ENCODE assay signal across 21 mouse cellular contexts in the genomic region with DNA sequence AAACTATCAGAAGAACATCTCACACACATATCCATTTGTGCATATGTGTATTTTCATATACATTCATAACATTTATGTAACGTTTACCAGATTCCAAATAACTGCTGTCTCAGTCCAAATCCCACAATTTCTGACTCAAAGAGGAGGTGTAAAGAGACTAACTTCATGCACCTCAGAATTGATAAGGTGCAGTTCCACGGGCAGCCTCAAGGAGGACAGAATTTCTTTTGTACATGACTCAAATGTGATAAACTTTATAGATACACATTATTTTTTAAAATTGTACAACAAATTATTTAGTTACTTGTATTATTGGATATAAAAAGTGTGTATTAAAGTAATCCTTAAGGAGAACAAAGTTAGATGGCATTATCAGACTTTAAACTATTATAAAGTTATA. TPM values are rescaled to one million over a fixed set of nuclear protein-coding genes. Genes with fewer than 3 reads are reported as not detected.
DNase-seq lines count a peak whose midpoint lies in the region; ATAC-seq and TF ChIP-seq lines count a peak whose summit lies in the region.
"Had no signal": no experiment of that assay in that cellular context is flagged by ENCODE, and none has a peak within 500 bp of the region (broad histone marks: within the 10 kb centered on the region; RNA-seq: fewer than 3 reads in every experiment).

No protein-coding gene starts in this region.

- ATAC-seq in forebrain, postnatal 0 days = no peak
- ATAC-seq in forebrain, embryonic 12.5 days (ENCODE audit: low FRiP score) = no peak

- no peaks in the 10 kb centered on the region for H3K79me2 ChIP-seq in liver, adult 2 months (ENCODE audit: control insufficient read depth, insufficient read depth, low read length)

- 0 out of 2 replicates have a peak, but pooled peaks have one; percentile 20 for TF ChIP-seq CTCF in forebrain, postnatal 0 days (IDR thresholded peaks at IDR 0.05; ENCODE audit: low read depth)
- TF ChIP-seq CTCF in liver, adult 2 months (IDR thresholded peaks at IDR 0.05; ENCODE audit: low read depth, low read length) = peak; percentile 21; the same call in 1 of the 2 replicates
- peak; percentile 24; the same call in 1 of the 2 replicates for TF ChIP-seq CTCF in brain, embryonic 14.5 days (IDR thresholded peaks at IDR 0.05; ENCODE audit: borderline replicate concordance, extremely low read depth, insufficient read depth, insufficient read length)

- H3K4me1 ChIP-seq in forebrain, postnatal 0 days (ENCODE audit: insufficient read depth) = no peaks in the 10 kb centered on the region
- H3K4me1 ChIP-seq in forebrain, embryonic 12.5 days = no peaks in the 10 kb centered on the region
- no peaks in the 10 kb centered on the region for H3K4me1 ChIP-seq in liver, adult 2 months (ENCODE audit: control insufficient read depth, insufficient read depth, low read length)
- H3K4me1 ChIP-seq: forebrain, embryonic 10.5 days; neural tube, embryonic 15.5 days had no signal

- H3K27me3 ChIP-seq in forebrain, postnatal 0 days (ENCODE audit: insufficient read depth, low read length) = no peaks in the 10 kb centered on the region
- H3K27me3 ChIP-seq in forebrain, embryonic 12.5 days = no peaks in the 10 kb centered on the region
- no peaks in the 10 kb centered on the region for H3K27me3 ChIP-seq in liver, adult 2 months (ENCODE audit: control insufficient read depth, insufficient read depth, low read length)
- H3K27me3 ChIP-seq: neural tube, embryonic 15.5 days had no signal

- H3K4me3 ChIP-seq in forebrain, postnatal 0 days (ENCODE audit: low read depth, low read length) = no peak overlapping the region
- no peak overlapping the region for H3K4me3 ChIP-seq in forebrain, embryonic 12.5 days (replicated peaks)
- H3K4me3 ChIP-seq in liver, adult 2 months (ENCODE audit: insufficient read depth, low read depth, low read length) = no peak overlapping the region
- H3K4me3 ChIP-seq: forebrain, embryonic 10.5 days; neural tube, embryonic 15.5 days had no signal

- DNase-seq in forebrain, postnatal 0 days = no peak
- DNase-seq in liver, adult 2 months (ENCODE audit: extremely low read depth, low read depth, low spot score) = no peak
- DNase-seq in liver = no peak
- DNase-seq in B cell, adult 2 months = peak; percentile 4 to 7
- DNase-seq in brain, embryonic 14.5 days (ENCODE audit: low read depth) = no peak
- DNase-seq in ovary, adult 18-20 months (ENCODE audit: low spot score) = no peak
- no peak for DNase-seq in embryo, embryonic 10 days (ENCODE audit: low spot score)
- DNase-seq: cerebellum, adult 11 months; cerebellum, postnatal 36 days; heart, adult 18-20 months; kidney, adult 2 months; kidney, postnatal 4 days; layer of hippocampus, postnatal 36 days; lung, adult 2 months; right cerebral cortex, adult 18-20 months; thymus, postnatal 14 days had no signal

- no peak overlapping the region for H3K9ac ChIP-seq in forebrain, postnatal 0 days
- H3K9ac ChIP-seq in forebrain, embryonic 12.5 days = no peak overlapping the region
- H3K9ac ChIP-seq in liver, adult 2 months (ENCODE audit: low read depth, low read length) = no peak overlapping the region
- H3K9ac ChIP-seq: hindbrain, embryonic 14.5 days; neural tube, embryonic 15.5 days had no signal

- no peak overlapping the region for H3K27ac ChIP-seq in forebrain, postnatal 0 days (ENCODE audit: low read depth, low read length)
- H3K27ac ChIP-seq in forebrain, embryonic 12.5 days = no peak overlapping the region
- H3K27ac ChIP-seq in liver, adult 2 months (replicated peaks; ENCODE audit: insufficient read depth, low read depth, low read length) = no peak overlapping the region
- H3K27ac ChIP-seq: forebrain, embryonic 10.5 days; hindbrain, embryonic 14.5 days; neural tube, embryonic 15.5 days had no signal

- 66% methylated on average over 2 of the region's 2 CpGs for WGBS in forebrain, postnatal 0 days
- WGBS in forebrain, embryonic 12.5 days = 76% methylated on average over 2 of the region's 2 CpGs
- 68% methylated on average over 2 of the region's 2 CpGs for WGBS in liver, adult 2 months

- no peaks in the 10 kb centered on the region for H3K9me3 ChIP-seq in forebrain, postnatal 0 days (ENCODE audit: low read length)
- no peaks in the 10 kb centered on the region for H3K9me3 ChIP-seq in forebrain, embryonic 12.5 days
- H3K9me3 ChIP-seq: forebrain, embryonic 10.5 days; neural tube, embryonic 15.5 days had no signal

- H3K36me3 ChIP-seq in forebrain, postnatal 0 days (ENCODE audit: insufficient read depth) = no peaks in the 10 kb centered on the region
- H3K36me3 ChIP-seq in forebrain, embryonic 12.5 days (replicated peaks) = no peaks in the 10 kb centered on the region
- no peaks in the 10 kb centered on the region for H3K36me3 ChIP-seq in liver, adult 2 months (ENCODE audit: control insufficient read depth, insufficient read depth, low read length)
- H3K36me3 ChIP-seq: forebrain, embryonic 10.5 days; neural tube, embryonic 15.5 days had no signal

- TF ChIP-seq POLR2A in liver, adult 2 months (IDR thresholded peaks at IDR 0.05; ENCODE audit: extremely low read depth, insufficient read depth, low read length) = no peak
- TF ChIP-seq POLR2A in brain, embryonic 14.5 days (IDR thresholded peaks at IDR 0.05; ENCODE audit: borderline replicate concordance, extremely low read depth, insufficient read depth, insufficient read length, poor library complexity, severe bottlenecking) = no peak

- H3K4me2 ChIP-seq in forebrain, postnatal 0 days (ENCODE audit: low read depth) = no peak overlapping the region
- no peak overlapping the region for H3K4me2 ChIP-seq in forebrain, embryonic 12.5 days
- H3K4me2 ChIP-seq: hindbrain, embryonic 14.5 days; neural tube, embryonic 15.5 days had no signal

RNA-seq across cellular contexts. Expression of a gene that starts 26.6 kb away (rescaled TPM):
- total RNA-seq in forebrain, postnatal 0 days (2014; rRNA removed) = 4.3 and 4.8 TPM in 2 replicates
- polyA plus RNA-seq in forebrain, postnatal 0 days (2015; fragmentation: Nextera tagmentation; extraction: Ambion mirVana) = 4.1 and 4.9 TPM in 2 replicates
- 6.4 and 7.7 TPM in 2 replicates for polyA plus RNA-seq in forebrain, embryonic 12.5 days (2016; fragmentation: Nextera tagmentation; extraction: Ambion mirVana)
- total RNA-seq in liver, adult 2 months (2014; rRNA removed) = 167 and 189 TPM in 2 replicates
- polyA plus RNA-seq in liver, adult 2 months (2012; rRNA removed) = 99.5 and 102 TPM in 2 replicates
- 5.0 and 5.2 TPM in 2 replicates for polyA plus RNA-seq in brain, embryonic 14.5 days (2012; rRNA removed)
- total RNA-seq: monocyte, adult 5-6 weeks had no signal

Comparison
In these comparisons a context has a peak if more than half of its experiments do, and no peak if none do; other contexts are left out.
1. DNase-seq: peak in B cell, adult 2 months (2 of 2); none in forebrain, postnatal 0 days (single experiment), liver, adult 2 months (single experiment), liver (single experiment), brain, embryonic 14.5 days (single experiment), ovary, adult 18-20 months (single experiment) and embryo, embryonic 10 days (single experiment).
2. RNA of a gene that starts 26.6 kb away (polyA plus RNA-seq): 99.5 to 102 TPM in liver, adult 2 months; 6.4 to 7.7 TPM in forebrain, embryonic 12.5 days, 5.0 to 5.2 TPM in brain, embryonic 14.5 days and 4.1 to 4.9 TPM in forebrain, postnatal 0 days; every median in the first group is over 10 times any median in the second.
3. Peak in every context shown above with its lines, with median percentiles within 50 percentile points of each other: CTCF ChIP-seq.